Mouse (Mus musculus) fibroblast of lung, adult 2 months (primary cell): ENCODE data around the gene Fkbpl.
A peak's percentile ranks its signal among the peaks of the same experiment; 100 is the strongest.

Experiments used
- DNase-seq: peaks from one replicate; pipeline ENCODE4 v3.0.0-alpha.2; 2011; ENCODE audit warnings: low read depth

Fkbpl gene

DNA sequence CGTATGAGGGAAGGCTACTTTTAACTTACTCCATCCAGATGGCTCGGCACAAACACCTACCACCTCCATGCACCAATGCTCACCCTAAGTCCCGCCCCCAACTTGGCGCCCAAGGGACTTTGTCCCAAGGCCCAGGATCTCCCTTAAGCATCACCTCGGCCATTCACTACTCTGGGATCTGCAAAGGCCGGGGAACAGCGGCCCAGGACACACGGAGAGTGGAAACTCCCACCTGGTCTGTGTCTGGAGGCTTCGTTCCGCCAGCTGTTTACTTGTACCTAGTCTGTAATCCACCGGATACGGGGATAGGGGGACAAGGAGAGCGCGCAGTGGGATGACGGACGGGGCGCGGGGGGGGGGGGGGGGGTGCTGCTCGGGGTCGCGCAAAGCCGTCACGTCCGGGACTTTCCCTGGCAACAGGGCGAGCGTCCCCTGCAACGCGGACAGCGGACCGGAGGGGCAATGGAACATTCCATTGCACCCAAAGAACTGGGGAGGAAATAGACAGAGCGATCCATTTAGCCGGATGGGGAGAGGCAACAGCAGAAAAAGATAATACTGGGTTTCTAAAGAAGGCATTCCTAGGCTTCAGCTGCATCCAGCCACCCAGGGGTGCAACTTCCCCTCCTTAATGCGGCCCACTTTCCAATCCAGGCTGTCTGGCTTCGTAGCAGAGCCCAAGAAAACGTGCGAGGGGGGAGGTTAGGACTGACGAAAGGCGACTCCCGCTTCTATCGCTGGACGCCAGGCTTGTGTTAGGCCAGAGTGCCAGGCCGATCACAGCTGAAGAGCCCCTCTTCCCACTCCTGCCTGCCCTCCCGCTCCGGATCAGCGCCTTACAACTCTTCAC is 17.2 kb upstream of the Fkbpl start:
- peak; percentile 69 for DNase-seq

DNA sequence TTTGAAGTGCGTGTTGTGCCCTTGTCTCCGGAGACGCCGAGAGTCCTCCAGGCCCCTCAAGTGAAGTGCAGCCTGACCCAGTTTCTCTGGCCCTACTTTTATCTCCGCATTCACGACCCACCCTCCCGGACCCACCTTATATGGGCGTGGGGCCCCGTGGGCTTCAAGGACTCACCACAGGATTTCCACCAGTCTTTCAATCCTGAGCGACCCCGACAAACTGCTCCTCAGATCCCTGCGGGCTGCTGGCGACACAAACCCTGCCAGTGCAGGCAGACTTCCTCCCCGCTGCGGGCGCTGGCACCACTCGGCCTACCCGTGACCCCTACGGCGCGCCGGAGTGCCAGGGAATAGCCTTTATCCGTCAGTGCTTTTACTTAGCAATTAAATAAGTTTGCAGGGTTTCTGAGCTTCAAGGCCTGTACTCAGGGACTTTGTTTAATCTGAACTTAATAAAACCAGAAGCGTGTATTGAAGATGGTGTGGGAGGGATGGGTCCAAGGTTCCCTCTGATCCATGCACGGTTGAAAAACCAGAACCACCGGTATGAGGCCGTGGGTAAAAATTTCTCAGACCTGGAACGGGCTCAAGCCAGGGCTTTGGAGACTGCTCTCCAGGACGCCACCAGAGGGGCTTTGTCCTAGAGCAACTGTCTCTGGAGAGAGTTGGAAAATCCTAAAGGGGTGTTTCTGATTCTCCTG is 16.5 kb upstream of the Fkbpl start, which contains the start of gene Ppt2:
Gene Ppt2, minus strand, starts transcription at position 568 of the 701 bp plus-strand sequence.
- DNase-seq: no peak

DNA sequence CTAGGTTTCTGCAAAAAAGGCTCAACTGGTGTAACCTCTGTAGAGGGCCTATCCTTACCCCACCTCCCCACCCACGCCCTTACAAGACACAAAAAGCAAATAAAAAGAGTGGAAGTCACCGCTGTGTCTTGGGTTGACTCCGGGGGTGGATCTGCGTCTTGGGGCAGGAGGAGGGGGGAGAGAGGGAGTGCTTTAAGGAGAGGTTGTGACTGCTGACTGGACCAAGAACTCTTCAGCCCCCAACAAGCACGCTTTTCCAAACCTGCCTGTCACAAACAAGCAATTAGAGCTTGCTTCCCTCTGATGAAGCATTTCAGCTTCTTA is 16.0 kb upstream of the Fkbpl start:
- DNase-seq: no peak

DNA sequence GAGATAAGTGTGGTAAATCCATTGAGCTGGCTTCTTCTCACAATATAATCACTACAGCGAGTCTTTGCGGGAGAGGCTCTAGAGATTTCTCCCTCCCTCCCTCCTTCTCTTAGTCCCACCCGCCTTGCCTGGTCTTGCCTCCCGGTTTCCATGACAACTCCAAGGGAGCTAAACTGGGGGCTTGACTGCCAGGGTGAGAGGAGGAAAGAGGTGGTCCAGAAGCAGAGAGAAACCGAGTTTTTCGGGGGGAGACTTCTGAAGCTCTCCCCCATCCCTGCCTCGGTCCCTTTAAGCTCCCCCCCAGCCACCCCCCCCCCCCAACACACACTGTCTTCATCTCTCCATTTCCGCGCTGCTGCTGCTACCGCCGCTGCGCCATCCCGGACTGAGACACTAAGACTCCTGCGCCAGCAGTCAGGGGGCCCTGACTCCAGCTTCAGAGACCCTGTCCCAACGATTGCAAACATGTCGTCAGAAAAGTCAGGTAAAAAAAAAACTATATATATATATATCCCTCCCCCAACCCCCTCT is 15.3 kb upstream of the Fkbpl start, which contains the start of gene Prrt1:
Gene Prrt1, plus strand, starts transcription at position 313 of the 531 bp plus-strand sequence.
- no peak for DNase-seq

DNA sequence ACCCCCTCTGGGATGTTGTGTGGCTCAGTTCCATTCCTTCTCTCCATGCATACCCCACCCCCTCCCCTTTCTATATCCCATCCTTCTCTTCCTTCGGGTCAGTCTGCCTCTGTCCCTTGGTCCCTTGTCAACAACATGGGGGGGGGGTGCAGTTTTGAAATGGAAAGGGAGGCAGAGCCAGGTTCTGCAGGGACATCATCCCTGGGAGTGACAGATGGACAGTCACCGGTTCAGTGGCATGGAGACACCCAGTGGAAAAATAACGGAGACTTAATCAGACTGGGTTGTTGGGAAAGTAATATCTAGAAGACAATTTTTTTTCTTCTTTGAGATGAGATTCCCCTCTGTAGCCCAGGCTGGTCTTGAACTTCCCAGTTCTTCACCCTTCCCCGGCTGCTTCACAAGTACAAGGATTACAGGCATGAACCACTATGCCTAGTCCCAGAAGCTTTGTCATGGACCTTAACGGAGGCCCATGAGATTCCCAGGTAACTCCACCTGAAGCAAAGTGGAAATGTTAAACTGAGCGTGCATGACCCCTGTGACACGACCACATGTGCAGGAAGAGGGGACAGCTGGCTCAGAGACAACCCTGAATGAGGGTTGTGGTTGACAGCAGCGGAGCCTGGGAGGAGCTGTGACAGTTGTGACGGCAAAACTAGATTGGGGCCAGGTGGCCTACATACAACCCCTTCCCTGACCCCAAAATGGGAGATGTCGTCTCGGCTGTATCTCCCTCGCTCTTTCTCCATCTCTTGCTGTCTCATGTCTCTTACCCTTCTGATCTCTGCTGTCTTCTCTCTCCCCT is 14.6 kb upstream of the Fkbpl start:
- no peak for DNase-seq

DNA sequence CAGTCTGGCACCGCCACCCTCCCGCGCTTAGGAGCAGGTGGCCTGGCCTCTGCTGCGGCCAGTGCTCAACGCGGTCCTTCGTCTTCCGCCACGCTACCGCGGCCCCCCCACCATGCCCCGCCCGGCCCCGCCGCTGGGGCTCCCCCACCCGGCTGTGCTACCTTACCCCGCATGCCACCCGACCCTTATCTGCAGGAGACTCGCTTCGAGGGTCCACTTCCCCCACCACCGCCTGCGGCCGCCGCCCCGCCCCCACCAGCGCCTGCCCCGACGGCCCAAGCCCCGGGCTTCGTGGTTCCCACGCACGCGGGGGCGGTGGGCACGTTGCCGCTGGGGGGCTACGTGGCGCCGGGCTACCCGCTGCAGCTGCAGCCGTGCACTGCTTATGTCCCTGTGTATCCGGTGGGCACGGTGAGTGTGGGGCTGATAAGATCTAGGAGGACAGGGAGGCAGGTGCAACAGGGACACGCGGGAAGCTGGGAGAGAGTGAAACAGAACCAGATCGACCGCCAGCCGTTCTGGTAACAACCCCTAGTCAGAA is 13.7 kb upstream of the Fkbpl start:
- DNase-seq: no peak

DNA sequence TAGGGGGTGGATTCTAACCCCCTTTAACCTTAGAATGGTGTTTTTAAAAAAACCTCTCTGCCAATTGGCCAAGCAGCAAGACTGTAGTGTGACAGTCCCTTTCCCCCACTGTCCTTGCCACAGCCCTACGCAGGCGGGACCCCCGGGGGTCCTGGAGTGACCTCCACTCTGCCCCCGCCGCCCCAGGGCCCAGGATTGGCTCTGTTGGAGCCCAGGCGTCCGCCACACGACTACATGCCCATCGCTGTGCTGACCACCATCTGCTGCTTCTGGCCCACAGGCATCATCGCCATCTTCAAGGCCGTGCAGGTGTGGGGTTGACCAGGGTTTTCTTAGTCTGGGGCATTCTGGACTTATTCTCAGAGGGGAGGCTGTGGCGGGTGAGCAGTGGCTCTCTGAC is 12.9 kb upstream of the Fkbpl start:
- no peak for DNase-seq

DNA sequence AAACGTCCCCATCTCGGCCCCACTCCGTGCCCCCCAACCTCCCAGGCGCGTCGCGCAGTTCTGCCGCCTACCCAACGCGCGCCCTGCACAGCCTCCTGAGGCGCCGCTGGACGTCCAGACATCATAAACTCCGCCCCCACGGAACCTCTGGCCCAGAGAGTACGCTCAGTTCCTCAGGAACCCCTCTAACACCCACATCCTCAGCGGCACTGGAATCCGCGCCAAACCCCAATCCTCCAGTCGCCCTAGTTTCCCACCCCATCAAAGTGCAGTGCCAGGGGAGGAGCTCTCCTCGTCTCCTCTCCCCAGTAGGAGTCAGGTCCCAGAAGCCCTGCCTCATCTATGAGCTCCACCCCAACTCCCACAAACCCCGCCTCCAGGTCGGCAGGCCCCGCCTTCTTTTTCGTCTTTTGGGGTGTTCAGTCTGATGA is 12.3 kb upstream of the Fkbpl start:
- peak; percentile 51 for DNase-seq

DNA sequence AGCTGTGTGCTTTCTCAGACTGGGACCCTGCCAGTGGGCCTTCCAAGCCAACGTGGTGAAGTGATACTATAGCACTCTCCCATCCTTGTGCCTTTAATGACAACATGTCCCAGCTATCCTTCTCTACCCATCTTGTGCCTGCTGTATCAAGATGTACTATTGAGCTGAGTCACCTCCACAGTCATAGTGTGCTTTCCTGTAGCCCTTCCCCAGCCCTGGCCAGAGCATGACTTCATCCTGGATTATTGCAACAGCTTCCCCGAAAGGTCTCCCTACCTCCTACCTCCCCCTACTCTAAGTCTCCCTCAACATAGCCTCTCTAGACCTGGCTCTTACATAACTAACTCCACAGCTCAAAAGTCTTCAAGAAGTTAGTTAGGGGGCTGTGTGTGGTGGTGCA is 8.9 kb upstream of the Fkbpl start:
- DNase-seq: no peak

DNA sequence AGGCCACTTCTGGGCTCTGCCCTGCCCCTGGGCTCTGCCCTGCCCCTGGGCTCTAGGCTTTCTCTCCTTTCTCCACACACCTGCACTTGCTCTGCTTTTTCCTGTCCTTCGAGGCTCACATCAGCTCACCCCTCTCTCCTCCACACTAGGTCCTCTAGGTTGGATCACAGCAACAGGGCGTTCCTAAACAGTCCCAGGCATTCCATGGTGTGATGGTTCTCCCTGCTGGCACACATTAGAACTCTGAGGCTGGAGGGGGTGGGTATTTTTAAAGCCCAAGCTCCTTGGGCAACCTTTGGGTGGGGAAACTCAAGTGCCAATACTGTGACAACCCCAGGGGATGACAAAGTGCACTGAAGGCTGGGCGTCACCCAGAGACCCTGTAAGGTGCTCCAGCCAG is 7.1 kb upstream of the Fkbpl start:
- DNase-seq: no peak

DNA sequence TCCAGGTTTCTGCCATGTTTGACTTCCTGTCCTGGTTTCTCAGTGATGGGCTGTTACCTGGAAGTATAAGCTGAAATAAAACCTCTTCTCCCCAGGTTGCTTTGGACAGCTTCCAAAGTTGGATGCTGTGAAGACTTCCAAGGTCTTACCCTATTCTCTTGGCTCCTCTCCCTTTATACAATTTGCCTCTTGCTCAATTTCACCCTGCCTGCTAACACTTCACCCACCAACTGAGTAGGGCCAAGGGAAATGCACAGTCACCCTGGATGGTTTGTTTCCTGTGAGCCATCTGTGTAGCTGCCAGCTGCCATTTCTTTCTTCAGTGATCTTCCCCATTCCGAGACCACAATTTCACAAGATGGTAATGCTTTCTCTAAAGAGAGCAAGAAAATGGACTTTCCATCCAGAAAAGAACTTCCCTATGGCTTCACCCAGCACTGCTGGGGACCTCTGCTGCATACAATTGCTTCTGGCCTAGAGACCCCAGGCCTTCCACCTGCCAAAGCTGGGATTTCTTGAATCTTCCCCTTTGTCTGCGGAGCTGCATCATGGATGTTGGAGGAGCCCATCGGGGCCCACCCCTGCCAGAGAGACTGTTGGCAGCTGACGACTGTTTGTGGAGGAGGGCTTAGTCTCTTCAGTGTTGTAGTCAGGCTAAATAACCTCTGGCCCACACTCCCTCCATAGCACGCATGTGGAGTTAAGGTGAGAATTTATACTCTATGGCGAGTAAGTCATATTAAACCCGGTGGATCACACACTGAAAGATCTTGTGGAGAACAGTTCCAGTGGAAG is 4.9 kb upstream of the Fkbpl start:
- DNase-seq: peak; percentile 34

DNA sequence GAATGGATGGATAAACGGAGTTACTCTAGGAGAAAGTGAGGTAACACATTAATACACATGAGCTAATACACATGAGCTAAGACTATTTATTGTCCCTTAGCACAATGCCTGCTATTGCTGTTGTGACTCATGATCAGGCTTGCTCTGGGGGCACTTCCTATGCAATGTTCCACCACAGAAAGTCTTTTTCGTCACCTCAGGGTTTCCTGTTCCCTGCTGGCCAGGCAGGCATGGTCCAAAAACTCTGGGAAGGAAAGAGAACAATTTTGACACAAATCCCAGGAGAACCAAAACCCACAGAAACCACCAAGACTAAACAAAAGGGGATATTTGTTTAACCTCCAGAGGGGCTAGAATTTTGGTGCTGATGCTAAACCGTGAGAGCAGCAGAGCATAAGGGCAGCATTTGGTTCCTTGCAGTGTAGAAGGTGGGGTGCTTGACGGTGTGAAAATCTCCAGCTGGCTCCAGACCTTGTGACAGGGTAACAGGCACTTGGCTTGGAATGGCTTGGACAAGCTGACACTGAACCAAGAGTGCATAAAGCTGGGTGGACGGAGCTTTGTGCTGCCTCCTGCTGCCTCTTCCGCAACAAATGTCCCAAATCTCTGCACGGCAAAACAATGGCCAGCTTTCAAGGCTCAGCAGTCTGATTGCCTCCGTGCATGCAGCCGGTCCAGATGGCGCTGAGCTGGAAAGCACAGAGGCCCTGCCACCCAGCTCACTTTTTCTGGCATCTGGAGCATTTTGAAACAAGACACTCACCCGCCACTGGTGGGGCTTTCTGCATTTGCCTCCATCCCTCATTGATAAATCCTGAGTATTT is 3.6 kb upstream of the Fkbpl start:
- DNase-seq: peak; percentile 97

DNA sequence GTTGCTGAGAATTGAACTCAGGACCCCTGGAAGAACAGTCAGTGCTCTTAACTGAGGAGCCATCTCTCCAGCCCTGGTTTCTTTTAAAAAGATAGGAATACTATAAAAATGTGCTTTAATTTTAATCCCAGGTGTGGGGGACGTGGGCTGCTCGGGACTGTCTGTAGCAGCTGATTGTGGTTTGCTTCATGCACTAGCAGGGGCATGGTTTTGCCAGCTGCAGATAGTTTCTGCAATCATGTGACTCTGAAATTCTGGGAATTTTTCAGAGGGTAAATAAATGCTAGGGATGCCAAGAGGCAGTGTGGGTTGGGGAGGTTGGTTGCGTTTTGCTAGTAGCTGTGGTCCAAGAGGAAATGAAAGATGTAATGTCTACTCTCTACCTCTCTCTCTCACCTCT is 2.6 kb upstream of the Fkbpl start:
- no peak for DNase-seq

DNA sequence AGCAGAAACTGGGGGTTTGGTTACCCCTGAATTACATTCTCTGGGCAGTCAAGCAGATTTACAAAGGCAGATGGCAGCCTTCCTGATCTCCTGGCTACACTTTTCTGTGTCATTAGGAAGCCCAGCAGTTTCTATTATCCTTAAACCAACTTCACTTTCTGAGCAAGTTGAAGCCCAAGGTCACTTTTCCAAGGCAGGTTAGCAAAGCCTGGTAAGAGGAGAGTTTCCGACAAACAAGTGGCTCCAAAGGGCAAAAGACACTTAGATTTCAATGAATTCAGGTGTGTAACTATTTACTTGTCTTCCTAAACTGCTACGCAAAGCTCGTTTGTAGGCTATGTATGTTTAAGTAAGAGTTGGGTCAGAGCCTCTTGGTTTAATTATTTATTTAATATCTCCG is 1.2 kb upstream of the Fkbpl start:
- no peak for DNase-seq

DNA sequence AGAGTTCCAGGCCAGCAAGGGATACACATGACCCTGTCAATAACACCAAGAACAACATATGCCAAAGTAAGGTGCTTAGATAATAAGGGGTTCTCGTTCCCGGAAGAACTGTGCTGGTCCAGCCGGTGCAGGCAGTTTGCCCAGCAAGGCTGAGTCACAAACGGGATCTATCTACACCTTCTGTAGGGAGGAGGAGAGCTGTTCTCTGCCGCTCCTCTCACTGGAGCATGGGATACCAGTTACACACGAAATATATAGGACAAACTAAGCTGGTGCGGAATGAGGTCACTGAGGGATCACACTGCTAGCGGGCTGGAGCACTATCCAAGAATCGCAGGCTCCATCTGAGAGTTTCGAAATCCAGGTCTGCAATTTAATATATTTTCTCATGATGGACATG is 620 bp upstream of the Fkbpl start:
- no peak for DNase-seq

DNA sequence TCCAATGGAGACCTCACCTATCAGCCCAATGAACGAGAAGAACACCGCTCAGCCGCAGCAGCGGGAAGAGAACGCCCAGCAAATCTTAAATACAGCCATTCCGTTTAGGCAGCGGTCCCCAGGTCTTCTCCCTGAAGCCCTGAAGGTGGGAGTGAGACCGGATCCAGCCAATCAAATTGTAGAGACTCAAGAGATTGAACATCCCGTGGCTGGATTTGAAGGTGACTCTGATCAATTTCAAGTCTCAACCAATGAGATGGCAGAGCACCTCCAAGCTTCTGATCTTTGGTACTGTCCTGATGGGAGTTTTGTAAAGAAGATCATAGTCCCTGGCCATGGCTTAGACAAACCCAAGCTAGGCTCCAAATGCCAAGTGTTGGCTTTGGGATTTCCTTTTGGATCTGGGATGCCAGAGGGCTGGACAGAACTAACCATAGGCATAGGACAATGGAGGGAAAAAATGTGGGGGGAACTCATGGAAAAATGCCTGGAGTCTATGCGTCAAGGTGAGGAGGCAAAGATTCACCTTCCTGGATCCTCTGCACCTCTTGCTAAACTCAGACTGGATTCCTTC is 779 bp downstream of the Fkbpl start:
- DNase-seq: no peak

DNA sequence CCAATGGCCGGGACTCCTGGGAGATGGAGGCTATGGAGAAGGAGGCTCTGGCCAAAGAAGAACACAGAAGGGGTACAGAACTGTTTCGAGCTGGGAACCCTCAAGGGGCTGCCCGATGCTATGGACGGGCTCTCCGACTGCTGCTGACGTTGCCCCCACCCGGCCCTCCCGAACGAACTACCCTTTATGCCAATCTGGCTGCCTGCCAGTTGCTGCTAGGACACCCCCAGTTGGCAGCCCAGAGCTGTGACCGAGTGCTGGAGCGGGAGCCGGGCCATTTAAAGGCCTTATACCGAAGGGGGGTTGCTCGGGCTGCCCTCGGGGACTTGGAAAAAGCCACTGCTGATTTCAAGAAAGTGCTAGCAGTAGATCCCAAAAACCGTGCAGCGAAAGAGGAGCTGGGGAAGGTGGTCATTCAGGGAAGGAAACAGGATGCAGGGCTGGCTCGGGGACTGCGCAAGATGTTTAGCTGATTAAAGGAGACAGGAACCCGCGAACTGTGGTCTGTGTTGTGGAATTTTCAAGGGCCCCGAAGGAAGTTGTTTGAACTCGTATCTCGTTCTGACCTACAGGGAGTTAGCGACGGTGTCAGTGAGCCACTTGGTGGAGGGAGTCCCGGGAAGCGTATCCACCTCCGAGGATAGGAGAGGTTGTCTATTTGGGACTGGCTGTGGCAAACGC is 1.4 kb downstream of the Fkbpl start:
- no peak for DNase-seq

DNA sequence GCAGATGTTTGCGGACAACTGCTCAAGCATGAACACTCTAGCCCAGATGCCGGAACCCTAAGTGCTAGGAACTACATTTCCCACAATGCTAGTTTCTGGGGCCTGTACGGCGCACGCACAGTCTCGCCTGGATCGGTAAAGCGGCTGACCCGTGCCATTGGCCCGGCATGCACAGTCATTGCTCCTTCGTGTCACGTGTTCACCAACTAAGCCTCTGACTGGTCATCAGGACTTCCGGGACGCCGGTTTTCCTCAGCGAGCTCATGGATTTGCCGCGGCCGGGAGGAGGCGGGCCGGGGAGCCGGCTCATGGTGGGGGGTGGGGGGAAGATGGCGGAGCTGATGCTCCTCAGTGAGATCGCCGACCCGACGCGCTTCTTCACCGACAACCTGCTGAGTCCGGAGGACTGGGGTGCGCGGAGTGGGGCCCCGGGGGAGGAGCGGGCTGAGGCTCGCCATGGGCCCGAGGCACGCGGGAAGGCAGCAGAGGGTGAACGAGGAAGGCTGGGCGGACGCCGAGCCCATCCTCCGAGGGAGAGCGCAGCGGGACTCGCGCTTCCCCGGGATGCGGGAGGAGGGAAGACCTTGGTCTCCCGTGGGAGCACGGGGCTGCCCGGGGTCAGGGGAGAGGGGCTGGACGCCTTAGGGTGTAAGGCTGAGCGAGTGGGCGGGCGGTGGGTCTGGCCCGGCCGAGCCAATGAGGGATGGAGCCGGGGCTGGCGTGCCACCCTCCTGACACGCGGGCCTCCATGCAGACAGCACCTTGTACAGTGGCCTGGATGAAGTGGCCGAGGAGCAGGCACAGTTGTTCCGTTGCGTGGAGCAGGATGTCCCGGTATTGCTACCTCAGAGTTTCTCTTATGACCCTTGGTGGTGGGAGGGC is 2.6 kb downstream of the Fkbpl start, which contains the start of gene Atf6b:
Gene Atf6b, plus strand, starts transcription at position 241 of the 882 bp plus-strand sequence.
- DNase-seq: peak; percentile 93
